In the genomic region with DNA sequence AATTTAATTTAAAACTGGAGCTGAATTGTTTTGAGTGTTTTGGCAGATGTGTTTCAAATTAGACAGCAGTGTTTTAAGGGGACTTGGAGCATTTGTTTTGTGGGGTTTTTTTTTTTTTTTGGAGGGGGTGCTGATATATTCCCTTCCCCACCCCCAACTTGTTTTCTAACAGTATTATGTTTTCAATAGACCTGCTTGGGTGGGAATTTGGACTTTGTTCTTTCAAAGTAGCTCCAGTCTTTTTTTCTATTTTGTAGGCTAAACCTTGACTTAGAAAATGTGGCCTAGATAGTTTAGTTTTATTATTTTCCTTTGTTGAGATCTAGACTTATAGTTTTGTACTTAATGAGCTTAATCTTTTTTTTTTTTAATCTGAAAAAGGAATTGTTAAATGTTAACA, we compare ENCODE assay signal across 8 mouse cellular contexts.
DNase-seq lines count a peak whose midpoint lies in the region; ATAC-seq and TF ChIP-seq lines count a peak whose summit lies in the region.

No protein-coding gene starts in this region.

- intact Hi-C loops in gastrocnemius, adult 2 months (cut with DNase I) = loop anchor here (5.0 kb wide), 2 partner anchors 59 to 134 kb away; no protein-coding TSS in a partner anchor

- TF ChIP-seq CTCF in gastrocnemius, adult 2 months (IDR thresholded peaks at IDR 0.05) = no peak
- no peak for TF ChIP-seq CTCF in spleen, adult 2 months (IDR thresholded peaks at IDR 0.05; ENCODE audit: extremely low read depth, insufficient read depth, insufficient read length, insufficient replicate concordance)

- H3K27ac ChIP-seq in gastrocnemius, adult 2 months = peak overlapping the region; percentile 93
- no peak overlapping the region; the same call in 1 of the 2 replicates for H3K27ac ChIP-seq in spleen, adult 2 months (ENCODE audit: insufficient read depth, low read length)
- H3K27ac ChIP-seq in liver, embryonic 11.5 days (ENCODE audit: low read depth, low read length) = peak overlapping the region; percentile 68

- H3K4me2 ChIP-seq in liver, embryonic 11.5 days = peak overlapping the region; percentile 66

- H3K4me1 ChIP-seq in spleen, adult 2 months (ENCODE audit: control insufficient read depth, insufficient read depth, insufficient read length) = peaks cover 4% of the 10 kb centered on the region; the same call in 1 of the 2 replicates
- peaks cover 19% of the 10 kb centered on the region for H3K4me1 ChIP-seq in liver, embryonic 11.5 days (replicated peaks; ENCODE audit: control insufficient read depth, insufficient read depth, low read length)

- peaks cover 3% of the 10 kb centered on the region for H3K36me3 ChIP-seq in spleen, adult 2 months (ENCODE audit: control insufficient read depth, insufficient read depth, low read length)
- H3K36me3 ChIP-seq in liver, embryonic 11.5 days (ENCODE audit: control insufficient read depth, insufficient read depth, low read length) = no peaks in the 10 kb centered on the region

- no peak for TF ChIP-seq POLR2A in spleen, adult 2 months (IDR thresholded peaks at IDR 0.05; ENCODE audit: low read depth, low read length)

- H3K9ac ChIP-seq in liver, embryonic 11.5 days (ENCODE audit: low read depth, low read length) = peak overlapping the region; percentile 77

- no peaks in the 10 kb centered on the region for H3K9me3 ChIP-seq in liver, embryonic 11.5 days (ENCODE audit: control insufficient read depth, low read length)

- H3K4me3 ChIP-seq in gastrocnemius, adult 2 months = peak overlapping the region; percentile 75
- peak overlapping the region; percentile 54 for H3K4me3 ChIP-seq in spleen, adult 2 months (ENCODE audit: extremely low read depth, insufficient read depth, insufficient read length)
- peak overlapping the region; percentile 59 for H3K4me3 ChIP-seq in liver, embryonic 11.5 days (ENCODE audit: low read depth, low read length)

- no peak for ATAC-seq in liver, embryonic 11.5 days (replicated peaks; ENCODE audit: low FRiP score)

- no peak for DNase-seq in gastrocnemius, adult 2 months
- DNase-seq in gastrocnemius, adult 18-20 months (ENCODE audit: low spot score) = no peak
- DNase-seq in spleen, adult 2 months (ENCODE audit: low read depth in 1 of 2, low spot score in 2 of 2) = no peak
- no peak for DNase-seq in spleen, postnatal 10 days (ENCODE audit: low spot score in 2 of 2)
- no peak for DNase-seq in liver, embryonic 11.5 days (ENCODE audit: low spot score)
- no peak for DNase-seq in frontal cortex, postnatal 25 days (ENCODE audit: low spot score in 2 of 2)
- DNase-seq in adrenal gland, adult 18-20 months (ENCODE audit: low spot score in 2 of 2) = no peak
- no peak for DNase-seq in gastrocnemius, adult 8-10 months (ENCODE audit: low spot score in 2 of 2)

- no peaks in the 10 kb centered on the region for H3K27me3 ChIP-seq in spleen, adult 2 months (ENCODE audit: control insufficient read depth, insufficient read depth, low read length)
- no peaks in the 10 kb centered on the region for H3K27me3 ChIP-seq in liver, embryonic 11.5 days (replicated peaks; ENCODE audit: control insufficient read depth, insufficient read depth, low read length)
